Mouse (Mus musculus) liver, adult 2 months (tissue): ENCODE results near the gene Rint1. TPM values are rescaled to one million over a fixed set of nuclear protein-coding genes. Genes with fewer than 3 reads are reported as not detected.

Experiments used
- DNase-seq: peaks from one replicate; pipeline ENCODE4 v3.0.0-alpha.2; 2011; ENCODE audit warnings: low read depth, low spot score; ENCODE audit errors: extremely low read depth
- H3K27ac ChIP-seq: fragments of 200-500 bp; replicated peaks from 2 replicates; pipeline ENCODE4 v1.5.1; 2012; ENCODE audit warnings: low read depth, mild to moderate bottlenecking, control low read depth, inconsistent platforms, low read length; ENCODE audit not compliant: insufficient read depth
- H3K27me3 ChIP-seq: fragments of 200-500 bp; 2 replicates; pipeline ENCODE4 v1.6.1; 2012; ENCODE audit warnings: mild to moderate bottlenecking, moderate library complexity, low read length, inconsistent platforms; ENCODE audit not compliant: control insufficient read depth, insufficient read depth
- H3K36me3 ChIP-seq: fragments of 200-500 bp; 2 replicates; pipeline ENCODE4 v1.6.1; 2012; ENCODE audit warnings: low read length, inconsistent platforms; ENCODE audit not compliant: control insufficient read depth, insufficient read depth
- H3K4me1 ChIP-seq: fragments of 200-500 bp; 2 replicates; pipeline ENCODE4 v1.6.1; 2011; ENCODE audit warnings: low read length; ENCODE audit not compliant: control insufficient read depth, insufficient read depth
- H3K4me3 ChIP-seq: fragments of 200-500 bp; 2 replicates; pipeline ENCODE4 v1.5.1; 2011; ENCODE audit warnings: low read depth, mild to moderate bottlenecking, control low read depth, low read length, moderate library complexity; ENCODE audit not compliant: insufficient read depth
- H3K79me2 ChIP-seq: fragments of 200-500 bp; 2 replicates; pipeline ENCODE4 v1.6.1; 2012; ENCODE audit warnings: inconsistent platforms, mild to moderate bottlenecking, low read length, moderate library complexity; ENCODE audit not compliant: control insufficient read depth, insufficient read depth
- H3K9ac ChIP-seq: fragments of 200-500 bp; 2 replicates; pipeline ENCODE4 v1.6.1; 2012; ENCODE audit warnings: low read depth, mild to moderate bottlenecking, control low read depth, inconsistent platforms, low read length
- CTCF ChIP-seq: fragments of 200-500 bp; IDR thresholded peaks from 2 replicates; pipeline ENCODE4 v1.5.1; 2011; ENCODE audit warnings: low read depth, low read length, control low read depth
- POLR2A ChIP-seq: fragments of 200-500 bp; IDR thresholded peaks from 2 replicates; pipeline ENCODE4 v1.6.1; 2011; ENCODE audit warnings: low read length, control low read depth; ENCODE audit not compliant: insufficient read depth; ENCODE audit errors: extremely low read depth
- WGBS: fragments of 180-500 bp; shearing (Covaris S2); methylation state at CpG from one replicate; pipeline ENCODE4 v1.1.7; 2018; 5-methylcytosine and 5-hydroxymethylcytosine counted together
- polyA plus RNA-seq: library from polyadenylated mRNA; depleted of rRNA; stranded (reverse); fragments of >200 nt; gene quantifications from 2 replicates; pipeline ENCODE4 v1.2.3, GENCODE M21; 2012
- total RNA-seq: library from RNA; depleted of rRNA; stranded (reverse); fragments of >200 nt; gene quantifications from 2 replicates; pipeline ENCODE4 v1.2.3, GENCODE M21; 2014

Rint1 gene
- total and polyA plus RNA-seq, 2 experiments, result 13.6 TPM

DNA sequence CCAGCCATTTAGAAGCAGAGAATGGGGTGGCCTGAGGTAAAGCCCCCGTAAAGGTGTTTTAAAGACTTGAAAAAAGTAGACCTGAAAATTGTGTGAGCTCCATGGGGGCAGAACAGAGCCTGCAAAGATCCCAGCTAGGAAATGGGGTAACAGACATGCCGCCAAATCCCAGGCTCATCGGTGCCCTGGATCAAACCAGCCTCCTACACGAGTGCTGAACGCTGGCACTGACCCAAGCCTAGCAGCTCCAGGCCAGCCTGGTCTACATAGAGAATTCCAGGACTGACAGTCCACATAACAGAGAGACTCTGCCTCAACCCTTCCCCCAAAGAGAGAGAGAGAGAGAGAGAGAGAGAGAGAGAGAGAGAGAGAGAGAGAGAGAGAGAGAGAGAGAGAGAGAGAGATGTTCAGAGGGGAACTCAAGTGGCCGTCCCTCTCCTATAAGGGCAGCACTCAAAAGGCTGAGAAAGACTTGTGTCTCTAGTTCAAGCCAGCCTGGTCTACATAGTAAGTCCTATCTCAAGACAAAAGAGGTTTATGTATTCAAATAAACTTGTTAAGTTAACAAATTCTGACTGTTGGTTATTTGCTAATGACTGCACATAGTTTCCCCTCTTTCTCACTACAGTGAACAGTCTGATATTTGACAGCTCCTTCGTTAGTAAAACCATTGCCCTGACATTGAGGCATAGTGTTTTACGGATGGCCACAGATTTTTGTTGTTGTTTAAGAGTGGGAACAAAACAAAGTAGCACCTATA is 5.3 kb upstream of the Rint1 start:
- H3K27ac ChIP-seq, result no peak overlapping the region
- 0 out of 2 replicates have a peak, but pooled peaks cover 1% of the 10 kb centered on the region for H3K36me3 ChIP-seq
- H3K79me2 ChIP-seq, result peaks cover 11% of the 10 kb centered on the region; the same call in 1 of the 2 replicates
- TF ChIP-seq CTCF, result no peak
- no peak for TF ChIP-seq POLR2A
- 57% methylated on average over 8 of the region's 8 CpGs for WGBS
- no peaks in the 10 kb centered on the region for H3K27me3 ChIP-seq
- no peak overlapping the region for H3K4me3 ChIP-seq
- H3K4me1 ChIP-seq, result peaks cover 1% of the 10 kb centered on the region; the same call in 1 of the 2 replicates
- DNase-seq, result no peak
- H3K9ac ChIP-seq, result peak overlapping the region; percentile 29; the same call in 1 of the 2 replicates

GRCm38 (mm10) chr5:23782931-23783877 is 4.3 kb upstream of the Rint1 start, which contains the start of gene Pus7:
Pus7 (minus strand) TSS chr5:23783711.
- Histone ChIP-seq H3K79me2 (peaks cover 11% of the 10 kb centered on the region; the same call in 1 of the 2 replicates), H3K9ac (peak within 1 kb of the TSS; percentile 85), H3K36me3 (no peaks in the 10 kb centered on the region), H3K4me1 (peaks cover 1% of the 10 kb centered on the region; the same call in 1 of the 2 replicates), H3K4me3 (peak within 1 kb of the TSS; percentile 82), H3K27me3 (no peaks in the 10 kb centered on the region), H3K27ac (no peak within 1 kb of the TSS)
- WGBS, result 1% methylated on average over 86 of the region's 86 CpGs
- DNase-seq, result peak; percentile 64
- TF ChIP-seq CTCF (no peak), POLR2A (peak; percentile 58)

DNA sequence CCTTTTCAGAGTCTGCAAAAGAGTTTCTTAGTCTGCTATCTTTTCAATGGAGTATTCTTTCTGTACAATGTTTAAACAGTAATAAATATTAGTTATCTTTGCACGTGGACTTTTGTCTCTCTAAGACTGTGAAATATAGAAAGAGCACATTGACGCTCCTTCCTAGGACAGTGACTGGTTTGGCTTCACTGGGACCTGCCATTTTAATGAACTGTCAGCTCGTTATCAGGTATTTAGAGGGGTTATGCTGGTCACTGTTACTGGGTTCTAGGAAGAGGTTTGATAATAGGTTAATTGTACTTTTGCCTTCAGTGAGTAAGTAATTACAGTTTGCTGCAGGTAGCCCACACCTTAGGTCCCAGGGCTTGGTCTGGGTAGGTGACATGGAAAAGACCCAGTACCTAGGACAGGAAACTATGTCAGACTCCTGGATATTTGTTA is 899 bp downstream of the Rint1 start:
- Histone ChIP-seq H3K9ac (no peak overlapping the region), H3K36me3 (no peaks in the 10 kb centered on the region; the same call in 1 of the 2 replicates), H3K4me3 (peak overlapping the region; percentile 76; the same call in 1 of the 2 replicates), H3K27ac (no peak overlapping the region), H3K27me3 (no peaks in the 10 kb centered on the region), H3K4me1 (peaks cover 3% of the 10 kb centered on the region), H3K79me2 (no peaks in the 10 kb centered on the region)
- whole genome bisulfite sequencing, result 14% methylated on average over 3 of the region's 3 CpGs
- no peak for DNase-seq
- TF ChIP-seq POLR2A, result no peak
- no peak for TF ChIP-seq CTCF

- H3K9ac ChIP-seq, result no peak overlapping the region
- H3K27me3 ChIP-seq, result no peaks in the 10 kb centered on the region
- no peak overlapping the region for H3K27ac ChIP-seq
- no peak for DNase-seq
- no peak overlapping the region for H3K4me3 ChIP-seq
- no peaks in the 10 kb centered on the region for H3K79me2 ChIP-seq
- peaks cover 3% of the 10 kb centered on the region for H3K4me1 ChIP-seq
- TF ChIP-seq CTCF (no peak), POLR2A (no peak)
- H3K36me3 ChIP-seq, result peaks cover under 1% of the 10 kb centered on the region; the same call in 1 of the 2 replicates
- WGBS, result 90% methylated on average over 4 of the region's 4 CpGs
Measured at GRCm38 (mm10) chr5:23789078-23789612, 1.6 kb downstream of the Rint1 start.

DNA sequence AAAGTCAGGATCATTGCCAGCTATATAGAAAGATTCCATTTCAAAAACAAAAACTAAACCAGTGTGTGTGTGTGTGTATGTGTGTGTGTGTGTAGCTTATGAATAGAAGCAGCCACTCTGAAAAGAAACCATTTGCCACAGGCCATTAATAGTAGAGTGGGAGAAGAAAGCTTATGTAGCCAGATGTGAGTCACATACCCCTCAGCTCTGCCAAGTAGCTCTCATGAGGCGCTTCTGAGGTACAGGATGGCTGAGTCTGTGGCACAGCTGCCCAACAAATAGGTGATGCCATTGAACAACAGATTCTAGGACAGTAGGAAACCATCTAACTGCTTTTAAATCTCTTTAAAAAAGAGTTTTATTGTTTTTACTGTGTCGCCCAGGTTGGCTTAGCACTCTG is 5.2 kb downstream of the Rint1 start:
- H3K9ac ChIP-seq, result no peak overlapping the region
- 97% methylated on average over 2 of the region's 2 CpGs for WGBS
- TF ChIP-seq CTCF (no peak), POLR2A (no peak)
- peaks cover 18% of the 10 kb centered on the region; the same call in 1 of the 2 replicates for H3K36me3 ChIP-seq
- H3K4me3 ChIP-seq, result no peak overlapping the region
- no peaks in the 10 kb centered on the region for H3K27me3 ChIP-seq
- H3K79me2 ChIP-seq, result no peaks in the 10 kb centered on the region
- peaks cover 3% of the 10 kb centered on the region for H3K4me1 ChIP-seq
- no peak overlapping the region for H3K27ac ChIP-seq
- DNase-seq, result no peak
